Mouse (Mus musculus) E14TG2a.4 (cell line): ENCODE data around the gene Stard10.

Source experiments
- CTCF ChIP-seq: conservative IDR thresholded peaks from 2 replicates; pipeline ENCODE4 v1.5.1; 2014; ENCODE audit warnings: low read length
- POU5F1 ChIP-seq: IDR thresholded peaks from 2 replicates; pipeline ENCODE4 v1.6.1; 2014; ENCODE audit warnings: low read length, borderline replicate concordance

DNA sequence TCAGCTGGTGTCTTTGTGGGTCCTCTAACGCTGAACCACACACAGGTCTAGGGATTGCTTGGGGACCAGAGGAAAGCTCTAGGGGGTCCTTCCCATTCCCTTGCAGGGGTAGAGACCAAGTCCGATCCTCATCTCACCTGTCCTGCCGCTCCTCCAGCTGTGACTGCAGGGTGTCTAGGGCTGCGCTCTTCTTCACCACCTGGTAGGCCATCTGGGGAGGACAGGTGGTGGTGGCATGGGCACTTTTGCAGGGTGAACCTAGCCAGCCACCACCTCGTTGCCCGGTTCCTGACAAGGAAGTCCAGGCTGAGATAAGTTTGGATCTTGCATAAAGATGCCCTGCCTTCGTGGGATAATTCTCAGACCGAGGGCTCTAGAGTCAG is 19.9 kb upstream of the Stard10 start:
- TF ChIP-seq CTCF (no peak), POU5F1 (no peak)
